Mouse (Mus musculus): ENCODE measurements around the gene Slc41a3.

DNA sequence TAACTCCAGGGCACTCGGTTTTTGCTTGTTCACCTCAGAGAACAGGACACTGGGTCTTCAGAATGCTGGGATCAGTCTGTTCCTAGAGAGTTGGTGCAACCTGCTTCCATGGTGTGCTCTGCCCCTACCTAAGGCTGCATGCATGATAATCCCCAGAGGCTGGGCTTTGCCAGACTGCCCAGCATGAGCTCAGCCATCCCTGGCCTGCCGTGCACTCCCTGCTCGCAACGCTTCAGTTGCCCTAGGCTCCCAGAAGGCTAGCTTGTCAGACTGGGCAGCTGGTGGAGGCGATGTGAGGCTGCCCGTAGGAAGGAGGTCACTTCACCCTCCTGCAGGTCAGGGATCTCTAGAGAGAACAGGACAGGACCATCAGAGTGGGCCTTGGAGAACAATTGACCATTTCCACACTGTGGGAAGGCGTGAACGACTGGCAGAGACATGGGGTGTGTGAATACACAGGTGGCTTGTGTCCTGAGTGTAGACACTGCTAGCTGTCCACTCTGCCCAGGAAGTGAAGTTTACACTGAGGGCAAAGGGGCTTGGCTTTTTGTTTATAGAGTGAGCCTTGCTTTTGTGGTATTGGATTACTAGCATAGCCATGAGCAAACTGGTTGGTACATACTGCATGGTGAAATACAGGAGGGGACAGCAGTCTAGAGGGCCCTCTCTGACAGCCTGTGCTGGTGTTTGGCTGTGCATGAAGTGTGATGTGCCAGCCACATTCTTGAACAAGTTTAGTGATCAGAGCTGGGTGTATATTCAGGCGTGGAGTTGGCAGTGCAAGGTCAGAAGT is 16.5 kb downstream of the Slc41a3 start:
- TF ChIP-seq GATA1 (IDR thresholded peaks at IDR 0.05; ENCODE audit: low read length), result no peak
- no peak for TF ChIP-seq TAL1 (IDR thresholded peaks at IDR 0.05; ENCODE audit: low read length)

Measured in erythroblast, embryonic 14.5 days (primary cell).